Mouse (Mus musculus) liver, embryonic 14.5 days (tissue): ENCODE measurements at regions not wholly inside any gene's neighbourhood (a gene's known extent, or its start where the extent isn't known, plus 50 kb on each side); places are given as distances from the start of the nearest gene placed in this dataset.

ENCODE experiments used
- CTCF ChIP-seq: IDR thresholded peaks from 2 replicates; pipeline ENCODE4 v1.5.1; 2016; ENCODE audit warnings: antibody characterized with exemption, low read depth, control low read depth
- EP300 ChIP-seq: IDR thresholded peaks from 2 replicates; pipeline ENCODE4 v1.6.1; 2016; ENCODE audit warnings: antibody characterized with exemption, low read depth

GRCm38 (mm10) chr12:86816702-86817610 is 67.6 kb downstream of the Irf2bpl start:
- TF ChIP-seq CTCF (no peak), EP300 (no peak)
